10 mouse cellular contexts compared by ENCODE assay signal in the genomic region with DNA sequence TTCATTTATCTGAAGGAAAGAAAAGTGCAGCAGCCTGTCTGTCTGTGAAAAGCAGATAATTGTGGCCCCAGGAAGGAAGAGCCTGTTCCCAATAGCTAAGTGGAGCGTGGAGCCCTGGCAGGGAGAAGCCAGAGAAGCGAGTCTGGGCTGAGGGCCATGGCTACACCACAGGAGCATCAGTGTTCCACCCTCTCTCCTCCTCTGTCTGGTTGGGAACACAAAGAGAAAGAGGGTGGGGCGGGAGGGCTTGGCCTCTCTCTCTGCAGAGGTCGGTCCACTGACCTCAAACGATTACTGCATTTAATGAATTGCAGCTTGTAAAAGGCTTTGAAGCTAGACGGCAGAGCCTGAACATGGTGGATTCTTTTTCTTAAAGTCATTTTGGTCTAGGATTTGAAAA.
A peak's percentile ranks its signal among the peaks of the same experiment; 100 is the strongest.
DNase-seq lines count a peak whose midpoint lies in the region; ATAC-seq lines count a peak whose summit lies in the region.
"Had no signal": no experiment of that assay in that cellular context is flagged by ENCODE, and none has a peak within 500 bp of the region (broad histone marks: within the 10 kb centered on the region; RNA-seq: fewer than 3 reads in every experiment).

No protein-coding gene starts in this region.

- no peaks in the 10 kb centered on the region for H3K36me3 ChIP-seq in hindbrain, embryonic 10.5 days
- H3K36me3 ChIP-seq in hindbrain, embryonic 12.5 days: no peaks in the 10 kb centered on the region
- no peaks in the 10 kb centered on the region for H3K36me3 ChIP-seq in neural tube, embryonic 13.5 days

- no peak overlapping the region for H3K9ac ChIP-seq in hindbrain, embryonic 12.5 days
- H3K9ac ChIP-seq in neural tube, embryonic 13.5 days: no peak overlapping the region

- ATAC-seq in hindbrain, embryonic 12.5 days (ENCODE audit: low FRiP score): no peak
- no peak for ATAC-seq in neural tube, embryonic 13.5 days (ENCODE audit: low read depth)
- no peak for ATAC-seq in erythroblast, adult 5-6 weeks (replicated peaks; ENCODE audit: low FRiP score, poor library complexity, severe bottlenecking)
- ATAC-seq: activated CD4-positive, CD25-positive, alpha-beta regulatory T cell, adult 4 months had no signal

- H3K27ac ChIP-seq in hindbrain, embryonic 10.5 days: peak overlapping the region; percentile 71
- no peak overlapping the region for H3K27ac ChIP-seq in hindbrain, embryonic 12.5 days
- 0 out of 2 replicates have a peak overlapping the region, but pooled peaks have one; percentile 6 for H3K27ac ChIP-seq in neural tube, embryonic 13.5 days (replicated peaks)
- H3K27ac ChIP-seq: stomach, postnatal 0 days had no signal

- WGBS in hindbrain, embryonic 10.5 days: 16% methylated on average over 6 of the region's 6 CpGs
- 19% methylated on average over 6 of the region's 6 CpGs for WGBS in hindbrain, embryonic 12.5 days
- WGBS in neural tube, embryonic 13.5 days: 12% methylated on average over 6 of the region's 6 CpGs

- no peak overlapping the region for H3K4me2 ChIP-seq in hindbrain, embryonic 12.5 days (replicated peaks)
- no peak overlapping the region for H3K4me2 ChIP-seq in neural tube, embryonic 13.5 days

- no peaks in the 10 kb centered on the region for H3K9me3 ChIP-seq in hindbrain, embryonic 10.5 days
- H3K9me3 ChIP-seq in hindbrain, embryonic 12.5 days (replicated peaks): no peaks in the 10 kb centered on the region
- H3K9me3 ChIP-seq in neural tube, embryonic 13.5 days: no peaks in the 10 kb centered on the region

- peak; percentile 23 for DNase-seq in hindbrain, embryonic 10.5 days (ENCODE audit: low spot score)
- DNase-seq in neural tube, embryonic 10.5 days (ENCODE audit: extremely low spot score, low spot score): no peak
- peak; percentile 23 for DNase-seq in embryo, embryonic 9.5 days (ENCODE audit: extremely low spot score)
- DNase-seq in skeletal muscle tissue, adult 2 months (ENCODE audit: low read depth, low spot score): peak; percentile 75
- no peak for DNase-seq in adrenal gland, adult 2 months

- no peak overlapping the region for H3K4me3 ChIP-seq in hindbrain, embryonic 10.5 days
- no peak overlapping the region for H3K4me3 ChIP-seq in hindbrain, embryonic 12.5 days
- H3K4me3 ChIP-seq in neural tube, embryonic 13.5 days: no peak overlapping the region

- peaks cover 14% of the 10 kb centered on the region for H3K4me1 ChIP-seq in hindbrain, embryonic 10.5 days (replicated peaks)
- peaks cover 4% of the 10 kb centered on the region; the same call in 1 of the 2 replicates for H3K4me1 ChIP-seq in hindbrain, embryonic 12.5 days
- H3K4me1 ChIP-seq in neural tube, embryonic 13.5 days (replicated peaks): peaks cover 17% of the 10 kb centered on the region

- H3K27me3 ChIP-seq in hindbrain, embryonic 10.5 days (ENCODE audit: insufficient read depth, poor library complexity, severe bottlenecking): no peaks in the 10 kb centered on the region
- H3K27me3 ChIP-seq in hindbrain, embryonic 12.5 days: no peaks in the 10 kb centered on the region
- no peaks in the 10 kb centered on the region for H3K27me3 ChIP-seq in neural tube, embryonic 13.5 days

Comparison
In these comparisons a context has a peak if more than half of its experiments do, and no peak if none do; other contexts are left out.
1. DNase-seq: peak in hindbrain, embryonic 10.5 days (single experiment), embryo, embryonic 9.5 days (single experiment) and skeletal muscle tissue, adult 2 months (single experiment); none in neural tube, embryonic 10.5 days (single experiment) and adrenal gland, adult 2 months (single experiment).